Mouse (Mus musculus) T-cell, adult 2 months (primary cell): ENCODE measurements at regions not wholly inside any gene's neighbourhood (a gene's known extent, or its start where the extent isn't known, plus 50 kb on each side); places are given as distances from the start of the nearest gene placed in this dataset.
A peak's percentile ranks its signal among the peaks of the same experiment; 100 is the strongest.

Source experiments
- DNase-seq: peaks from one replicate; pipeline ENCODE4 v3.0.0; 2022; ENCODE audit warnings: low spot score

GRCm38 (mm10) chr1:137927953-137928352, 247.6 kb downstream of the Ptprc start:
- no peak for DNase-seq

- no peak for DNase-seq
Observed at GRCm38 (mm10) chr1:137926326-137926725, 249.2 kb downstream of the Ptprc start.

- DNase-seq = no peak
Observed at GRCm38 (mm10) chr1:137924156-137924555, 251.4 kb downstream of the Ptprc start.

- DNase-seq = no peak
Observed at GRCm38 (mm10) chr1:137923705-137924104, 251.8 kb downstream of the Ptprc start.

- no peak for DNase-seq
Observed at GRCm38 (mm10) chr1:137922769-137923168, 252.7 kb downstream of the Ptprc start.

DNA sequence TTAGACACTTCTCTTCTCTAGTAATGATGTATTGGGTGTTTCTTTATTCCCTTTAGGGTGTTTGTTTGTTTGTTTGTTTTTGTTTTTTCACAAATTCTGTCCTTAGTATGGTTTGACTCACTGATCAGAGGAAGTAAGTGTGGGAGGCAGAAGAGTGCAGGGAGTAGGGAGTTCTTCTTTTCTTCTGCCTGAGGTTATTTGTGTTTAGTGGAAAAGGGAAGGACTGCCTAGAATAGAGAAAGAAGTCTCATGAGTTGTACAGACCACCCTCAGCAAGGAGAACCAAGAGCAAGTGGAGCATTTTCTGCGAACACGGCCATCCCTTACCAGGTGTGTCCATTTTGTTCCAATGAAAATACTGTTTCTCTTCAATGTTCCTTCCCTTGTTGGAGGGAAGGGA, 253.9 kb downstream of the Ptprc start:
- DNase-seq = no peak

- DNase-seq = no peak
Observed at GRCm38 (mm10) chr1:137919739-137920563, 255.6 kb downstream of the Ptprc start.

DNA sequence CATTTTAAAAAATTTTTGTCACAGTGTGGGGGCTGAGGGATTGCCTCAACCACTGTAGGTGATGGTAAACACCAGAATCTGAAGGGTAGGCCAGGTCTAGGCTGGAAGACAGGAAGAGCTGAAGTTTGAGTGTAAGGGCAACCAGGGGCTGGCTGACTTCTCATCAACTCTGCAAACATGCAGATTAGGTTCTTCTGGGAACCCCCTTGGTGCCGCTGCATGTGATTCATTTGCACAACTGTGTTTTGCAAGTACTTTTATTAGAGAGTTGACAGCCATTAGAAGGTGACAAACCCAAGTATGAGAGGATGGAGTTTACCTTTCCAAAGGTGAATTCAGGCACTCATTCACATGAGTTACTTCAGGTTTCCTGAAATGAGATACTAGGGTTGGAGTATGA, 258.1 kb downstream of the Ptprc start:
- peak; percentile 27 for DNase-seq

GRCm38 (mm10) chr1:137906883-137907282, 268.6 kb downstream of the Ptprc start:
- no peak for DNase-seq

DNA sequence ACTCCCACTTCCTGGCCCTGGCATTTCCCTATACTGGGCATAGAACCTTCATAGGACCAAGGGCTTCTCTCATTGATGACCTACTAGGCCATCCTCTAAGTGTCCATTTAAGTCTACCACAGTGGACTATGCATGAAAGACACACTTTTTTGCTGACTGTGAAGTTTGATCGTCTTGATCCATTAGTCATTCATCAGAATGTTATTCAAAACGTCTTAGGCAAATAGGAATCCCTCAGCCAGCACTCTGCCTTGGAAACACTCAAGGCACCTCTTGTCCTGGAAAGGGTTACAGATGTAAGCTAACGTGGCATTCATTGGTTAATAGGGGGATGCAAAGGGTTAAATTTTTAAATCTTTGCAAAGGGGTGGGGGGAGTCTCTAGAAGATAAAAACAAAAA, 269.0 kb downstream of the Ptprc start:
- DNase-seq = no peak

- DNase-seq = no peak
Observed at GRCm38 (mm10) chr1:137905566-137905965, 269.9 kb downstream of the Ptprc start.

DNA sequence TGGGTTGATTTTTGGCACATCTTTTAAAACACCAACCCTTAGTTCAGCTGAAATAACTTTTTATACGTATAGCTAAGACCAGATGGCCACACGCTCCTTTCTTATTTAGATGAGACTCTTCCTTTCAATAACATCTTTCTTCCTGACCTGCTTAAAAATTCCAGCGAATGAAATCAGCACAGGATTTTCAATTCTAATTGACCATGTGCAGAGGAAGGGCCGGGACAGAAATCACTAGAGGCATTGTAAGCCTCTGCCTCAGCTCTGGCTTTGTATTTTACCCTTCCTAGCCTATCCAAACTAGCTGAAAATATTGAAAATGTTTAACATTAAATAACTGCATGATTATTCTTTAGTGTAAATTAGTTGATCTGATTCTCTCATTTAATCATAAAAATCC, 272.2 kb downstream of the Ptprc start:
- no peak for DNase-seq

DNA sequence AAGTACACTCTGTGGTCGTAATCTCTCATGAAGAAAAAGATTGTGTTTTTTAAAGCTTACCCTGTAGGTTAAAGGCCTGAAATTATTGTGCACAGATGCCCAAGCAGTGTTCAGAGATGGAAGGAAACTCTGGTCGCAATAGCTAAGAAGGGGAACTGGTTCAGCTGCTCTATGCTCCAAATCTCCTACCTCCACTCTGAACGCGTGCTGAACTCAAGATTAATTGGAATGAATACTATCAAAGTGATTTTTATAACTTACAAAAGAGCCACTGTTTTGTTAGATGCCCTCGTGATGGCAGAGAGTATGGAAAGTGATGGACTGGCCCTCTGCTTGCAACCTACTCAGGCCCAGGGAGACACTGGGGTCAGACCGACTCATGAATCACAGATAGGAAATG, 272.6 kb downstream of the Ptprc start:
- no peak for DNase-seq

GRCm38 (mm10) chr1:137901996-137902395, 273.5 kb downstream of the Ptprc start:
- DNase-seq = no peak

- no peak for DNase-seq
Observed at GRCm38 (mm10) chr1:137901211-137901610, 274.3 kb downstream of the Ptprc start.

DNA sequence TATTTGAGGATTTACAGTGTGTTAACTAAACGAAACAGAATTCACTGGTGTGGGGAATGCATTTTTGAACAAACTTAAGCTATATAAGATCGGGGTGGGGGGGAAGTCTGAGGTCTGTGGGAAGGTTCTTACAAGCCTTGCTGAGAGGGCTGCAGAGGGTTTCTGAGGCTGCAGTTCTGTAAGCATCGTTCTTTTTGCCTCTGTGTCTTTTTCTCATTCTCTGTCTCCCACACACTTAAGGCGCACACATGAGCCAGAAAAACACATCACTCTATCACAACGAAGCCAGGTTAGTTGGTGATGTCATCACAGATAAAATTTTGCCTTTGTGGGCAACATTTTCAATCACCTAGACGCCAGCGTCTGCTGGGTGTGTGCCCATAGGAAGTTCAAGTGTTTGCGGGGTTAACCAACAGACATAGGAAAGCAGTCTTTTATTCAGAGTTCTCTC, 274.9 kb downstream of the Ptprc start:
- DNase-seq = peak; percentile 66

- no peak for DNase-seq
Observed at GRCm38 (mm10) chr1:137899916-137900601, 275.4 kb downstream of the Ptprc start.

GRCm38 (mm10) chr1:137899305-137899704, 276.2 kb downstream of the Ptprc start:
- DNase-seq = no peak

DNA sequence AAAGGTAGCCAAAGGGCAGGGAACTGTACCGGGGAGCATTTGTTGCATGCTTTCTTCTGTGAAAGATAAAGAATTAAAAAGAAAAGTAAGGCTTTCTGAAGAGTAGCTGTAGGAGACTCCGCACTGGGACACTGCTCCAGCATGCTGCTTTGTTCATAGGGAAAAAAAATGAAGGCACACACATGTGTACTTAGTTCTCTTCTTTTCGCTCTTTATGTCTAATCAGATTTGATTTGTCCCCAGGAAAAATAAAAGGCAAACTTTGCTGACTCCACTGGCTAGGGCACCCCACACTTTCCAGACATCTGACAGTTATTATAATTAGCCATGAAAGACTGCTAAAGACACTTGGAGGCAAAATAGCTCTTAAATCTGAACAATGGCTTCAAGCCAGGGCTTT, 276.6 kb downstream of the Ptprc start:
- no peak for DNase-seq

DNA sequence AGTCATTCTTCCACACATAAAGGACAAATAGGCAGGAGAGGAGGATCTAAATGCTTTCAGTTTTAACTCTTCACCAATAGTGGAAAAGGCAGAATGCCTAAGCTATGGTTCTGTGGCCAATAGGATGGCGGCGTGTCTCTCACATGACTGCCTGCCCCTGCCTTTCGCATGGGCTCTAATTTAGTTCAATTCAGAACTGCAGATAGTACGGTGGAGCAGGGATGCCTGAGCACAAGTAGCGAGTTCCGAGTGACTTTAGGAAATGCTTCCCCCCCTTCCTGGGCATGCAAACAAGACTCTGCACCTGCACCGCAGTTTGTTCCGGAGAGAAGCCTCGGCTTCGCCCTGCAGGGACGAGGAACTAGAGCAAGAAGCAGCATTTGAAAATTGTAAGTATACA, 277.1 kb downstream of the Ptprc start:
- DNase-seq = peak; percentile 84

GRCm38 (mm10) chr1:137881656-137882055, 293.9 kb downstream of the Ptprc start:
- DNase-seq = no peak

GRCm38 (mm10) chr1:137874361-137874760, 301.1 kb downstream of the Ptprc start:
- DNase-seq = no peak

- DNase-seq = no peak
Observed at GRCm38 (mm10) chr1:137873628-137874027, 301.9 kb downstream of the Ptprc start.
